Mouse (Mus musculus) thymus, adult 2 months (tissue): ENCODE data around the gene Tubb4b.

Experiments used
- CTCF ChIP-seq: fragments of 200-500 bp; IDR thresholded peaks from 2 replicates; pipeline ENCODE4 v1.5.1; 2012; ENCODE audit warnings: mild to moderate bottlenecking, control low read depth, low read length, moderate library complexity, borderline replicate concordance; ENCODE audit not compliant: control insufficient read depth, poor library complexity, insufficient read depth; ENCODE audit errors: extremely low read depth
- POLR2A ChIP-seq: fragments of 200-500 bp; IDR thresholded peaks from 2 replicates; pipeline ENCODE4 v1.6.1; 2012; ENCODE audit warnings: mild to moderate bottlenecking, low read length, control low read depth, moderate library complexity; ENCODE audit not compliant: control insufficient read depth, poor library complexity, insufficient read depth; ENCODE audit errors: extremely low read depth

DNA sequence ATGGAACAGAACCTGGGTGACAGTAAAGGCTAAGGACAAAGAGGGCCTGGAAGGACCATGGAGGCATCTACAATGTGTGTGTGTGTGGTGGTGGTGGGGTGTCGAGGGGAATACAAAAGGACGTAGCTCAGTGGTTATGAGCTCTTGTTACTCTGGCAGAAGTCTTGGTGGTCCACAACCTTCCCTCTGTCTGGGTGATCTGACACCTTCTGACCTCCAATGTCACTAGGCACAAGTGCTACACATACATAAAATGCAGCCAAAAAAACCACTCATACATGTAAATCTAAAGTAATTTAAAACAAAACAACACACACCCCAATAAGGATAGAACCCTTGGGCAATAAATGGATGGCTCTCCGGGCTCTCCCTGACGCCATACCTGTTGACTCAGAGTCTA, 2.9 kb upstream of the Tubb4b start:
- TF ChIP-seq CTCF (no peak), POLR2A (no peak)
